Mouse (Mus musculus) kidney, adult 9 months (tissue): Measurements from ENCODE around the gene Oosp2.
A peak's percentile ranks its signal among the peaks of the same experiment; 100 is the strongest.

Source experiments
- DNase-seq: peaks from one replicate; pipeline ENCODE4 v3.0.0; 2022

The Oosp2 gene

DNA sequence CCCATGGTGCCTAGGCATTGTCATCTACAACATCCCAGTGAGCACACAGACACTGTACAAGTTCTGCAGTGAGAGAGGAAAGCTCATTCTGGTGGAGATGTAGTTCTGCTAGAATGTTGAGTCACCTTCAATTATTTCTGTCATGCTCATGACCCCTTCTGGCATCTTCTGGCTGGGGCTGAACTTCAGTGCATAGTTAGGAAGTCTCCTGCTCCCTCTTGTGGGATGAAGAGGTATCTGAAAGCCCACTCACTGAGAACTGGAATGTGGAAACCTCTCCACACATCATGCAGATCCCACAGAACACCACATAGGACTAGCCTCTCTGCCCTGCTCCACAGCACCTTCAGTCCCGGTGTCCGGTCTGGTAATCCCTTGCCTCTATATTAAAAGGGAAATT is 58.3 kb downstream of the Oosp2 start:
- peak; percentile 14 for DNase-seq

DNA sequence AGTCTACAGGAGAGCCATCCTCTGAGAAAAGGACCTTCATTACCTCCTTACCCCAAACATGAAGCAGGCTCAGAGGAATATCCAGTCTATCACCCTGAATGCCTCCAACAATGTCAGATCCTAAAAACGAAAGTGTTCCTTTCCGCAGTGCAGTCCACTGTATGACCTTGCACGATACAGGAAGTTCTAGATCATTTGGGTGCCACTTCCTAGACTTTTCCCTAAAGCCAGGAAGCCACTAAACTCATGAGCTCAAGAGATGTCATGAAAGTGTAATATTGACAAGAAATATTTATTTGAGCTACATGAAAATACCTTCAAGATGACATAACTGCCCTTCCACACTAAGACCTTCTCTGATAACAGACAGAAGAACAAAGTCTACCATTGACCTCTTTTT is 59.0 kb downstream of the Oosp2 start:
- DNase-seq, result no peak
